Mouse (Mus musculus): Measurements from ENCODE around the gene Dtnb. TPM values are rescaled to one million over a fixed set of nuclear protein-coding genes. Genes with fewer than 3 reads are reported as not detected.

Dtnb gene
- polyA plus RNA-seq, 1 experiment from 2014 or later: 54.1 TPM

DNA sequence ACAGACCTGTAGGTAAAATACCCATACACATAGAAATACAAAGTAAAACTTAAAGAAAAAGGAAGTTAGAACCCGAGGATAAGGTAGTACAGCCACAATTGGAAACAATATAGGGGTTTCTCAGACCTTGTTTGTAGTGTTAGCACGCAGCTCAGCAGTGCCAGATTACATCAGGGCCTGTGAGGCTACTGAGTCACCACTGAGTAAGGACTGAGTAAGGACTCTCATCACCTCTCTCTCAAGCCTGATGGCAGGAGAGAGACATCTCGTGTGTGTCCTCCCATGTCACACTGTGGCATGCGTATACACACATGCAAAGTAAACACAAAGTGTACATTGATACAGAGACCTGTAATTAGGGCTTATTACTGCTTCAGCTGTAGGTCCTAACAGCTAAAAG, 175.4 kb downstream of the Dtnb start:
- WGBS: 89% methylated on average over 4 of the region's 4 CpGs
- no peak overlapping the region for H3K4me3 ChIP-seq
- no peak overlapping the region for H3K27ac ChIP-seq
- H3K36me3 ChIP-seq (replicated peaks): no peaks in the 10 kb centered on the region
- no peaks in the 10 kb centered on the region for H3K4me1 ChIP-seq
- H3K4me2 ChIP-seq: no peak overlapping the region
- H3K9me3 ChIP-seq: no peaks in the 10 kb centered on the region
- H3K27me3 ChIP-seq (replicated peaks): no peaks in the 10 kb centered on the region
- no peak overlapping the region for H3K9ac ChIP-seq
- ATAC-seq (replicated peaks): no peak

DNA sequence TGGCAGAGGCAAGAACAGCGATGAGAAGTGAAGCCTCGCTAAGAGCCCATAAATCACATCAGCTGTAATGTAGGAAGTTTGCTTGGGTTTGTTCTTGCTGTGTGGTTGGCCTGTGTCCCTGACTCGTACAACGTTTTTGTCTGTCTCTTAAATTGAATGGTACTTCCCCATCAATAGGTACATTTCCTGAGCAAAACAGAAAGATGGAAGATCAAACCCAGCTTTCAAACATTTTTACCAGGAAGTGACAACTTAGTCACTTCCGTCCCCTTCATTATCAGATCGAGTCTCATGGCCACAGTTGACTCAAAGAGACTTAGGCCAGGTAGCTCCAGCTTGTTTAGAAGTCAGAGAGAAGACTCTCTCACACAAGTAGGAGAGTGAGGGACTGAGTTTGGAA, 183.3 kb downstream of the Dtnb start:
- Histone ChIP-seq H3K27ac (no peak overlapping the region), H3K9me3 (no peaks in the 10 kb centered on the region), H3K9ac (no peak overlapping the region), H3K4me1 (no peaks in the 10 kb centered on the region), H3K27me3 (replicated peaks) (no peaks in the 10 kb centered on the region), H3K4me2 (no peak overlapping the region), H3K36me3 (replicated peaks) (0 out of 2 replicates have a peak, but pooled peaks cover 9% of the 10 kb centered on the region), H3K4me3 (no peak overlapping the region)
- no peak for ATAC-seq (replicated peaks)
- WGBS: 93% methylated on average over 6 of the region's 6 CpGs

DNA sequence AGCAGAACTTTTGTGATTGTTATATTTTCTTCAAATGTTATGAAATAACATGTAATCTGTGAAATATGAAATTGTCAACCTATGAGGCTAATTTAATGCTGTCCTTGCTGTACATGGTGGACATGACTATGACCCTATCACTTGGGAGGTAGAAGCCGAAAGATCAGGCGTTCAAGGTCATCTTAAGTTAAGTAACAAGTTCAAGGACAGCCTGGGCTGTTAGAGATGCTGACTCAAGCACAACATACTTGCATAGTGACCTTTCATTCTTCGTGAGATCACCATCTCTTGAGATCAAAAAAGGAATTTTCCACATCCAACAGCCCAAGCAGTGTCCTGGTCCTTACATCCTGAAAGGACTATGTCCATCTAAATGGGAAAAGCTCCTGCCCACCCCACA, 184.0 kb downstream of the Dtnb start:
- Histone ChIP-seq H3K9ac (no peak overlapping the region), H3K4me2 (no peak overlapping the region), H3K9me3 (no peaks in the 10 kb centered on the region), H3K27ac (no peak overlapping the region), H3K4me1 (peaks cover 3% of the 10 kb centered on the region; the same call in 1 of the 2 replicates), H3K36me3 (replicated peaks) (0 out of 2 replicates have a peak, but pooled peaks cover 9% of the 10 kb centered on the region), H3K4me3 (no peak overlapping the region), H3K27me3 (replicated peaks) (no peaks in the 10 kb centered on the region)
- ATAC-seq (replicated peaks): no peak
- WGBS: 93% methylated on average over 3 of the region's 3 CpGs

DNA sequence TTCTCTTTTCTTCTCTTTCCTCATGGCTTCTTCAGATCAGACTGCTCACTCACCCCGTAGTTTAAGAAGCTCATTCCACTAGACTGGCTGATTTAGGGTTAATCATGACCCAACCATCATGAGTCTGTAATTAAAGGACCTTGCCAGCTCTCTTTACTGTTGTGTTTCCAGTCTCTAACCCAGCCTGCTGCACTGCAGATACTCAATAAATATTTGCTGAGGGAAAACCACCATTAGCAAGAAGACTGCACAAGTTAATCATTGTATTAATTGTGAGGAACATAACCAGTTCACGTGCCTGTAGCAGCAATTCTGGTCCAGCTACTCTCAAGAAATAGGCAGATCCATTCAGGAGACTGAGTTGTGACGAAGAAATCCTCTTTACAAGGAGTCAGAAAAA, 185.9 kb downstream of the Dtnb start:
- Histone ChIP-seq H3K4me3 (no peak overlapping the region), H3K36me3 (replicated peaks) (0 out of 2 replicates have a peak, but pooled peaks cover 9% of the 10 kb centered on the region), H3K4me1 (peaks cover 8% of the 10 kb centered on the region; the same call in 1 of the 2 replicates), H3K27ac (no peak overlapping the region), H3K27me3 (replicated peaks) (no peaks in the 10 kb centered on the region), H3K9ac (no peak overlapping the region), H3K9me3 (no peaks in the 10 kb centered on the region), H3K4me2 (no peak overlapping the region)
- 83% methylated on average over 3 of the region's 3 CpGs for WGBS
- ATAC-seq (replicated peaks): no peak

DNA sequence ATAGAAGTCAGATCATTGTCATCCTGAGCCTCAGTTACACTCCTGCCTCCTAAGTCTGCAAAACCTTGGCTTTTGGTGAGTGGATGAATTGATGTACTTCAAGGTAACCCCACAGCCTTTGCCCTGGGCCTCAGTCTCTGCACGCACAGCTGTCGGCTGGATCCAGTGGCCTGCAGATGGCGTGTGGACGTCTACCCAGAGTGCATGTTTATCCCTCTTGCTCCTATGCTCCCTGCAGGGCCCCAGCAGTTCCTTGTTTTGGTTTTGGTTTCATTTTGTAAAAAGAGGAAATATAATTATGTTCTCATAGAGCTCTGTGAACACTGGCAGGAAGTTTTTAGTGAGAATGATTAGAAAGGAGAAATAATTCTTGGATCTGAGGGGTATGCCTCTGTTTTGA, 187.2 kb downstream of the Dtnb start:
- Histone ChIP-seq H3K27ac (no peak overlapping the region), H3K27me3 (replicated peaks) (no peaks in the 10 kb centered on the region), H3K36me3 (replicated peaks) (0 out of 2 replicates have a peak, but pooled peaks cover 4% of the 10 kb centered on the region), H3K4me1 (peaks cover 8% of the 10 kb centered on the region; the same call in 1 of the 2 replicates), H3K4me3 (no peak overlapping the region), H3K9ac (no peak overlapping the region), H3K9me3 (no peaks in the 10 kb centered on the region), H3K4me2 (no peak overlapping the region)
- no peak for ATAC-seq (replicated peaks)
- 59% methylated on average over 4 of the region's 4 CpGs for WGBS

DNA sequence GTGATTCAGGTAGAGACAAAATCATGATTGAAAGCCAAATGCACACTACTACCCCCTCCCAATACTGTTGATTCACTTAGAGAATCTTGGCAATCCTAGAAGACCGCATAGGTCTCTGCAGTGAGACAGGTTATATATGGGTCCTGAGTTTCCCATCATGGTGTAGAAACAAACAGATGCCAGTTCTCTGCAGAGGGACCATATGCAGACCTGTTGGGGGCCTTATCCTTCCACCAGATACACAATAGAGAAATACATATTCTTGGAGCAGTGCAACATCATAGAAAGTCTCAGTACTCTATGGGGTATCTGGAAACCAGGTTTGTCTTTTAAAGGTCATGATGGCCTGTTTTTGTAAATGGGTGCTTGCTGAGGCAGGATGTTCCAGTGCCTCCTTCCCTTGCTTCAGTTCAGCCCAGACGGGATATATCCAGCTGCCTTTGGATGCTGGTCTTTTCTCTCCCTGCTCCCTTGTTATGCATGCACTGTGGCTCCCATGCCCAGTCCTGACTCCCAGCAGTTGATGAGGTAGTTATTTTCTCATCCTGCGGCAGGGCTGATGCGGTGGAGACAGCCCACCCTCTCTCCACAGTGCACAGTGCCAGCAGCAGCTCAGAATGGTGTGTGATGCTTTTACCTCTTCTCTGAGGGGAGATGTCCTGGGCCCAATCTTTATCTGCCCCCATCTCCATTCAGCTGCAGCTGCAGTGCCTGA, 188.9 kb downstream of the Dtnb start:
- Histone ChIP-seq H3K27ac (peak overlapping the region; percentile 62), H3K9ac (no peak overlapping the region), H3K4me3 (no peak overlapping the region), H3K9me3 (no peaks in the 10 kb centered on the region), H3K36me3 (replicated peaks) (0 out of 2 replicates have a peak, but pooled peaks cover 4% of the 10 kb centered on the region), H3K4me1 (peaks cover 8% of the 10 kb centered on the region; the same call in 1 of the 2 replicates), H3K27me3 (replicated peaks) (no peaks in the 10 kb centered on the region), H3K4me2 (no peak overlapping the region)
- peak; percentile 85 for ATAC-seq (replicated peaks)
- 60% methylated on average over 4 of the region's 4 CpGs for WGBS

DNA sequence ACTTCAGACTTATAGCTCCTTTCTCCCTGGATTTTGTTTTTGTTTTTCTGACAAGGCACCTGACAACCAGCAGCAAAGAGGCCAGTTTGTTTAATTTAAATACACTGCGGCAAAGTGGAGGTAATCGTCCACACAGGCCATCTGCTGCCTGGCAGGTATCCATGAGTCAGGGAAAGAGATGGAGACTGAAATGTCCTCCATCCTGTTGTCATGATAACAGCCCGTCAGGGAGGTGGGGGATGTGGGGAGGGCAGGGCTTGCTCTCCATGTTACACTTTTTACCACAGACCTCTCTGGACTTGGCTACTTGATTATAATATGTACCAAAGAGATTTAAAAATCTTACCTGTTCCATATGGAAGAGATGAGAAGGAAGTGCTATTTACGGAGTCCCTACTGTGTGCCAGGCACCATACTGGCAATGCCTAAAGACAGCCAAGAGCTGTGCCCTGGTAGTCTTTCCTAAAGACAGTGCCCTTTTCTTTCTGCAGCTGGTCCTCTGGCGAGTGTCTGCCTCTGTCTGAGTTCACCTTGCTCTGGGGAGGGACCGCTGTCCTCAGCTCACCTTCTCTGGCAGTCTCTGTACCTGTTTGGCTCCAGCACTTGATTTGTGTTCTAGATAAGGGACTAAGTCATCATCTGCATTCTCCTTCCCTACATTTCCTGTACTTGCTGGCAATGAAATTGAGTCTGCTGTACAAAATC, 189.6 kb downstream of the Dtnb start:
- ATAC-seq (replicated peaks): peak; percentile 79
- H3K27me3 ChIP-seq (replicated peaks): no peaks in the 10 kb centered on the region
- no peak overlapping the region for H3K9ac ChIP-seq
- no peaks in the 10 kb centered on the region for H3K9me3 ChIP-seq
- H3K4me1 ChIP-seq: peaks cover 8% of the 10 kb centered on the region; the same call in 1 of the 2 replicates
- 66% methylated on average over 6 of the region's 6 CpGs for WGBS
- H3K36me3 ChIP-seq (replicated peaks): no peaks in the 10 kb centered on the region
- no peak overlapping the region for H3K4me3 ChIP-seq
- H3K27ac ChIP-seq: peak overlapping the region; percentile 62; the same call in 1 of the 2 replicates
- H3K4me2 ChIP-seq: no peak overlapping the region

DNA sequence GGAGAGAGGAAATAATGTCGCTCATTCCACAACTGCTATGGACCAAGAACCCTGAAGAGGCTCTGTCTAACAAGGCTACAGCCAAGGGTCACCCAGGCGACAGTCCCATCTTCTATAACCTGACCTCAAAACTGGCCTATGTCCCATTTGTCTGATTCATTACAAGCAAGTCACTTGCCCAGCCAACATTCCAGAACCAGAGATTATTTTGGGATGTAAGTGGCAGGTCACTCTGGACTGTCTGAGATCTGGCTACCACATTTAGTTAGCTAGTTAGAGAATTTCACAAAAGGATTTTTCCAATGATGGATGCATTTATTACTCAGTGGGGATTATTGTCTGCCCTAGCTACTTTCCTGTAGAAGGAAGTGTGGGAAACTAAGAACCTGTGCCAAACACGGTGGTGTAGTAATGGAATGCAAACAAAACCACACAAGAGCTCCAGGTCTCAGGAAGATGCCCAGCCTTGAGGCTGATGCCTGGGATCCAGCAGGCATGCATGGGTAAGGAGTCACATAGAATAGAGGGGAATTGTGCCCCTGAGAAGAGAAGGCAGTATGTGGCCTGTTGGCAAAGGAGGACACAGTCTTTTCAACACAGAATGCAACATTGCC, 192.1 kb downstream of the Dtnb start:
- H3K27ac ChIP-seq: no peak overlapping the region
- H3K36me3 ChIP-seq (replicated peaks): no peaks in the 10 kb centered on the region
- peaks cover 8% of the 10 kb centered on the region; the same call in 1 of the 2 replicates for H3K4me1 ChIP-seq
- no peaks in the 10 kb centered on the region for H3K27me3 ChIP-seq (replicated peaks)
- no peak overlapping the region for H3K4me2 ChIP-seq
- WGBS: 88% methylated on average over 3 of the region's 3 CpGs
- H3K4me3 ChIP-seq: no peak overlapping the region
- H3K9me3 ChIP-seq: no peaks in the 10 kb centered on the region
- no peak for ATAC-seq (replicated peaks)
- H3K9ac ChIP-seq: no peak overlapping the region

DNA sequence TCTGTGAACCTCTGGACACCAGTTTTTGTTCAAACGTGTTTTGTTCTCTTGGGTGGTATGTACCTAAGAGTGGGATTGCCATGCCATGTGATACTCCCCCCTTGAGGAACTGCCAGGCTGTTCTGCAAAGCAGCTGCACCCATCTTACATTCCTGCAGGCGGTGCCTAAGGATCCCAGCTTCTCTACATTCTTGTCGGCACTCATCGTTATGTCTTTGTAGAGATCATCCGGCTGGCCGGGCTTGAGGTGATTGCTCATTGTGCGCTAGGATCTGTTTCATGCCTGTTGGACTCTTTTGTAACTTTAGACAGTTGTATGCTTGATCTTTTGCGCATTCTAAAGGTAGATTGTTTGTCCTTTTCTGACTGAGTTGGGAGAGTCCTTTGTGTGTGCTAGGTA, 195.2 kb downstream of the Dtnb start:
- H3K27ac ChIP-seq: no peak overlapping the region
- no peaks in the 10 kb centered on the region for H3K9me3 ChIP-seq
- no peak overlapping the region for H3K9ac ChIP-seq
- H3K4me2 ChIP-seq: no peak overlapping the region
- H3K36me3 ChIP-seq (replicated peaks): no peaks in the 10 kb centered on the region
- H3K4me1 ChIP-seq: no peaks in the 10 kb centered on the region
- no peaks in the 10 kb centered on the region for H3K27me3 ChIP-seq (replicated peaks)
- 61% methylated on average over 8 of the region's 8 CpGs for WGBS
- H3K4me3 ChIP-seq: no peak overlapping the region
- no peak for ATAC-seq (replicated peaks)

DNA sequence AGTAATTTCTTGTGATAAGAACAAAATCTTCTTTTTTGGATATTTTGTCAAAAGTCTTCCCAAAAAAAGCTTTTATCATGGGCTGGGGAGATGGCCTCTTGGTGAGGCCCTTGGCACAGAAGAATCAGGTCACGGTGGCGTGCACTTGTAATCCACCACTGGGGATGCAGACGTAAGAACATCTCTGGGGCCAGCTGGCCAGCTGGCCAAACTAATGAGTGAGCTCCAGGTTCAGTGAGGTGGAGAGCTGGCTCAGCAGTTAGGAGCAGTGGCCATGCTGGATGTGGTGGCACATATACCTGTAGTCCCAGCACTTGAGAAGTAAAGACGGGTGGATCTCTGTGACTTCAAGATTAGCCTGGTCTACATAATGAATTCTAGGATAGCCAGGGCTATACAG, 196.2 kb downstream of the Dtnb start:
- Histone ChIP-seq H3K4me2 (no peak overlapping the region), H3K27ac (no peak overlapping the region), H3K4me1 (no peaks in the 10 kb centered on the region), H3K36me3 (replicated peaks) (no peaks in the 10 kb centered on the region), H3K4me3 (no peak overlapping the region), H3K9me3 (no peaks in the 10 kb centered on the region), H3K27me3 (replicated peaks) (no peaks in the 10 kb centered on the region), H3K9ac (no peak overlapping the region)
- 82% methylated on average over 4 of the region's 4 CpGs for WGBS
- no peak for ATAC-seq (replicated peaks)

DNA sequence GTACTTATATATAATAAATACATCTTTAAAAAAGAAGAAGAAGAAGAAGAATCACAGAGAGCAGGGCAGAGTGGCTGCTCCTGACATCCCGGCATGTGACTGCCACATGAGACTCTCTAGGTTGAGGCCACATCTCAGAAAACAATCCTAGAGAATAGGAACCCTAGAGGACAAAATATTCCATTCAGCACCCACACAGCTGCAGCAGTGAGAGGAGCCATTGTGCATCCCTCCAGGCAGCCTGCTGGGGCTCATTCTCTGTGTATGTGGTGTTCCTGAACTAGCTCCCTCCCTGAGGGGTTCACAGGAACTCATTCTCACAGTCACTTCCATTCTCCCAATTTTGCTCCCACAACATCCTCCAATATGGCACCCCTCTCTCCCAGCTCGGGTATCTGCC, 198.4 kb downstream of the Dtnb start:
- WGBS: 79% methylated on average over 2 of the region's 2 CpGs
- ATAC-seq (replicated peaks): no peak
- no peak overlapping the region for H3K4me2 ChIP-seq
- H3K27me3 ChIP-seq (replicated peaks): no peaks in the 10 kb centered on the region
- H3K4me1 ChIP-seq: no peaks in the 10 kb centered on the region
- no peak overlapping the region for H3K9ac ChIP-seq
- H3K4me3 ChIP-seq: no peak overlapping the region
- H3K36me3 ChIP-seq (replicated peaks): no peaks in the 10 kb centered on the region
- no peak overlapping the region for H3K27ac ChIP-seq
- H3K9me3 ChIP-seq: no peaks in the 10 kb centered on the region

DNA sequence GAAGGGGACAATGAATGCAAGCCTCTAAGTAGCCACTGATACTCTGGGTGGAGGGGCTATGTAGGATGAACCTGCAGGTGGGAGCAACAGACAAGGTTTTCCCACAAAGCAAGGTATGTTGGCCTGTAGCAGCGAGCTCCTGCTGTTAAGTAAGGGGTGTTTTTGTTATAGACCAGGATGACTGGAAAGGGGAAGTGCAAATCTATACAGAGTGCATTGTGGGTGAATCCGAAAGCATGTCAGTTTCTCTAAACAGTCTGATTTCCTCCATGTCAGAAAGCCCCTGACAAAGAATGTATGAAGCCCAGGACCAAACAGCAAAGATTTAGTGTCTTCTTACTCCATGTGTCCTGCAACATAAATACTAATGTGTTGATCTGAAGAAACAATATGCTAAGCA, 198.9 kb downstream of the Dtnb start:
- H3K4me2 ChIP-seq: no peak overlapping the region
- H3K27me3 ChIP-seq (replicated peaks): no peaks in the 10 kb centered on the region
- H3K9ac ChIP-seq: no peak overlapping the region
- H3K36me3 ChIP-seq (replicated peaks): no peaks in the 10 kb centered on the region
- ATAC-seq (replicated peaks): no peak
- no peaks in the 10 kb centered on the region for H3K4me1 ChIP-seq
- no peak overlapping the region for H3K27ac ChIP-seq
- H3K9me3 ChIP-seq: no peaks in the 10 kb centered on the region
- WGBS: 91% methylated on average over 2 of the region's 2 CpGs
- no peak overlapping the region for H3K4me3 ChIP-seq
